Mouse (Mus musculus) brain, embryonic 14.5 days (tissue): ENCODE measurements at regions not wholly inside any gene's neighbourhood (a gene's known extent, or its start where the extent isn't known, plus 50 kb on each side); places are given as distances from the start of the nearest gene placed in this dataset.

Experiments used
- DNase-seq: peaks from one replicate; pipeline ENCODE4 v3.0.0-alpha.2; 2011; ENCODE audit warnings: low read depth
- CTCF ChIP-seq: fragments of 200-500 bp; IDR thresholded peaks from 2 replicates; pipeline ENCODE4 v1.5.1; 2012; ENCODE audit warnings: inconsistent platforms, mild to moderate bottlenecking, moderate library complexity, borderline replicate concordance; ENCODE audit not compliant: insufficient read depth, insufficient read length; ENCODE audit errors: extremely low read depth
- POLR2A ChIP-seq: fragments of 200-500 bp; IDR thresholded peaks from 2 replicates; pipeline ENCODE4 v1.6.1; 2012; ENCODE audit warnings: mild to moderate bottlenecking, inconsistent platforms, borderline replicate concordance; ENCODE audit not compliant: poor library complexity, insufficient read depth, insufficient read length, severe bottlenecking; ENCODE audit errors: extremely low read depth

DNA sequence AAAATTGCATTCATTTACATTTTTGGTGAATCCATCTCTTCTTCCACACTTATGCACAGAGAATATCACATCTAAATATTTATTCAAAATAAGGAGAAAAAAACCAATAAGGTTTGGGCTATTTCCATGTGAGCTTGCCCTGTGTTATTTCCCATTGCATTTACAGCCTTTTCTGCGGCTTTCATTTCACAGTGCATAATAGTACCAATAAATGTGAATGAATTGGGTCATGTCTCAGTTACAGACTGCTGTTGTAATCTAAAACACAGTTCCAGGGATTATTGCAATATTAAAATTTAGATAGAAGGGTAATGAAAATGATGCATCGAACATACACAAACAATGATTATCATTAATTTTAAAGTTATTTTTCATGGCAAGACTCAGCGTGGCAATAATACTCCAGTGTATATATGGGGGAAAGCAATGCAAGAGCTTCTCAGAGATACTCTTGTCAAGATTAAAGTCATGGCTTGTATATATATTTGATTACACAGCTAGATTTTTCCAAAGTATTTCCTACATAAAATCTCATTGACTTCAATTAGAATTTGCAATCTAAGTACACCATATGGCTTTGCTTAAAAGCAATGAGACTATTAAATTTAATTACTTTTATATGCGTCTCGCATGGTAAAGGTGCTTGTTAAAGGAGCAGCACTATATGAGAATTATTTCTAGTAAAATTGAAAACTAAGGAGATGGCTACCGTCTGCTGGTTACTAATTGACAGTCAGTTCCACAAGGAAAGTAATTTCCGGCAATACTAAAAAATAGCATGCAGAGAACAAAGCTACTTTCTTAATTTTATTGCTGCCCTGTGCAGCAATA is 782.1 kb upstream of the Cdh9 start:
- no peak for DNase-seq
- TF ChIP-seq POLR2A, result no peak

GRCm38 (mm10) chr15:15959411-15959810 is 769.1 kb upstream of the Cdh9 start:
- TF ChIP-seq CTCF (no peak), POLR2A (no peak)
- no peak for DNase-seq

GRCm38 (mm10) chr15:15968518-15968917 is 760.0 kb upstream of the Cdh9 start:
- DNase-seq, result no peak
- TF ChIP-seq POLR2A, result no peak
- no peak for TF ChIP-seq CTCF

DNA sequence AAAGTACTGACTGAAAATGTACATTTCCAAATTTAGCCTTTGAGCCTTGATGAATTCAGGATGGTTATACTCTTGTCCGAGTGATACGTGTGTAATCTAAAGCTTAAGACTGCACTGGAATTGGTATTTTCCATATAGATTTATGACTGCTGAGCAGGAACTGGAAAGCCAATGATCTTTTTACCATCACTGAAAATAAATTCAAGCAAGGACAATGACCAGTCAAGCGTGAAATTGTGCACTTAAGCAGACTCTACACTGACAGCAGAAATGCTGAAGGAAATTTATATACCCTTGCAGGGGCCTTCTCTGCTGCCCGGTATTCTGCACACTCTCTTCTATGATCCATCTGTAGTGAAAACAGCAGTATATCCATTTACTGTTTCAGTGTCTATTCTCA is 751.8 kb upstream of the Cdh9 start:
- TF ChIP-seq POLR2A (no peak), CTCF (no peak)
- DNase-seq, result peak; percentile 71
